Comparison of ENCODE assay signal across 30 mouse cellular contexts in the genomic region with DNA sequence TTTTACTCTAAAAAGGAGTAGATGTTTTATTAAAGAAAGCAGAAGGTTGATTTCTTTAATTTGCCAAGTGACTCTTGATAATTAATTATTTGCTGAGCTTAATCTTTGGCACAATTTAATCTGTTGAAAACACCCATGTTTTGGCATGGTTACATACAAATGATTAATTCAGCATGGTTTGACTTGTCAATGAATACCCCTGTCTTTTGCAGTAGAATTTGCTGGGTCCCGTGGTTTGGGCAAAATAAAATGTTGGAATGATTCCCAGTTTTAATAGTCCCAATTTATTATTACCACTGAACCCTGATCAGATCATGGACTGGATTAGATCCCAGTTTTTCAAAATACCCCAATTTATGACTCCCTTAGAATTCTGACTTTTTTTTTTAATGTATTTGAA.
DNase-seq lines count a peak whose midpoint lies in the region; ATAC-seq and TF ChIP-seq lines count a peak whose summit lies in the region.
"Had no signal": no experiment of that assay in that cellular context is flagged by ENCODE, and none has a peak within 500 bp of the region (broad histone marks: within the 10 kb centered on the region; RNA-seq: fewer than 3 reads in every experiment).

No protein-coding gene starts in this region.

- no peaks in the 10 kb centered on the region for H3K27me3 ChIP-seq in forebrain, embryonic 14.5 days (replicated peaks; ENCODE audit: control insufficient read depth, insufficient read depth, low read length)
- H3K27me3 ChIP-seq in forebrain, embryonic 12.5 days = no peaks in the 10 kb centered on the region
- H3K27me3 ChIP-seq in kidney, embryonic 16.5 days (ENCODE audit: insufficient read depth, low read length) = no peaks in the 10 kb centered on the region
- H3K27me3 ChIP-seq in midbrain, postnatal 0 days (ENCODE audit: insufficient read depth, low read length) = no peaks in the 10 kb centered on the region
- no peaks in the 10 kb centered on the region for H3K27me3 ChIP-seq in midbrain, embryonic 16.5 days (ENCODE audit: control insufficient read depth, insufficient read depth, low read depth, low read length)
- H3K27me3 ChIP-seq in limb, embryonic 14.5 days (ENCODE audit: control insufficient read depth, insufficient read depth, low read length) = no peaks in the 10 kb centered on the region
- H3K27me3 ChIP-seq: CH12.LX; embryonic facial prominence, embryonic 13.5 days; heart, embryonic 12.5 days; heart, embryonic 15.5 days; hindbrain, embryonic 13.5 days; intestine, embryonic 15.5 days had no signal

- no peak overlapping the region for H3K4me3 ChIP-seq in forebrain, embryonic 14.5 days (ENCODE audit: low read depth, low read length)
- no peak overlapping the region for H3K4me3 ChIP-seq in forebrain, embryonic 12.5 days (replicated peaks)
- H3K4me3 ChIP-seq in kidney, embryonic 16.5 days (ENCODE audit: low read length) = no peak overlapping the region
- no peak overlapping the region for H3K4me3 ChIP-seq in midbrain, postnatal 0 days (ENCODE audit: low read depth, low read length)
- H3K4me3 ChIP-seq in midbrain, embryonic 16.5 days (ENCODE audit: low read depth, low read length) = no peak overlapping the region
- H3K4me3 ChIP-seq in limb, embryonic 14.5 days (replicated peaks; ENCODE audit: low read length) = no peak overlapping the region
- H3K4me3 ChIP-seq: embryonic facial prominence, embryonic 13.5 days; forebrain, embryonic 10.5 days; heart, embryonic 12.5 days; heart, embryonic 15.5 days; hindbrain, embryonic 10.5 days; hindbrain, embryonic 13.5 days; intestine, embryonic 15.5 days had no signal

- H3K9me3 ChIP-seq in forebrain, embryonic 14.5 days (replicated peaks; ENCODE audit: control insufficient read depth, low read length) = no peaks in the 10 kb centered on the region
- no peaks in the 10 kb centered on the region for H3K9me3 ChIP-seq in forebrain, embryonic 12.5 days
- H3K9me3 ChIP-seq in kidney, embryonic 16.5 days (ENCODE audit: low read length) = no peaks in the 10 kb centered on the region
- H3K9me3 ChIP-seq in midbrain, postnatal 0 days (ENCODE audit: low read length) = no peaks in the 10 kb centered on the region
- H3K9me3 ChIP-seq in midbrain, embryonic 16.5 days (replicated peaks; ENCODE audit: control insufficient read depth, low read length, poor library complexity, severe bottlenecking) = no peaks in the 10 kb centered on the region
- H3K9me3 ChIP-seq in limb, embryonic 14.5 days (ENCODE audit: control insufficient read depth, low read length) = no peaks in the 10 kb centered on the region
- H3K9me3 ChIP-seq: embryonic facial prominence, embryonic 13.5 days; forebrain, embryonic 10.5 days; G1E; heart, embryonic 12.5 days; heart, embryonic 15.5 days; hindbrain, embryonic 10.5 days; hindbrain, embryonic 13.5 days; intestine, embryonic 15.5 days had no signal

- no peak for TF ChIP-seq POLR2A in limb, embryonic 14.5 days (IDR thresholded peaks at IDR 0.05; ENCODE audit: borderline replicate concordance, extremely low read depth, insufficient read depth, insufficient read length)

- H3K9ac ChIP-seq in forebrain, embryonic 14.5 days (ENCODE audit: low read length) = no peak overlapping the region
- no peak overlapping the region for H3K9ac ChIP-seq in forebrain, embryonic 12.5 days
- no peak overlapping the region for H3K9ac ChIP-seq in kidney, embryonic 16.5 days (replicated peaks; ENCODE audit: low read length)
- H3K9ac ChIP-seq in midbrain, postnatal 0 days (replicated peaks; ENCODE audit: low read length, poor library complexity, severe bottlenecking) = no peak overlapping the region
- no peak overlapping the region for H3K9ac ChIP-seq in midbrain, embryonic 16.5 days (ENCODE audit: low read depth, low read length)
- H3K9ac ChIP-seq in limb, embryonic 14.5 days (ENCODE audit: low read depth, low read length, severe bottlenecking) = no peak overlapping the region
- H3K9ac ChIP-seq: embryonic facial prominence, embryonic 13.5 days; heart, embryonic 12.5 days; heart, embryonic 15.5 days; hindbrain, embryonic 13.5 days; intestine, embryonic 15.5 days had no signal

- H3K4me2 ChIP-seq in forebrain, embryonic 14.5 days (ENCODE audit: low read length) = no peak overlapping the region
- H3K4me2 ChIP-seq in forebrain, embryonic 12.5 days = no peak overlapping the region
- H3K4me2 ChIP-seq in kidney, embryonic 16.5 days (replicated peaks; ENCODE audit: low read depth, low read length) = no peak overlapping the region
- H3K4me2 ChIP-seq in midbrain, postnatal 0 days (ENCODE audit: low read depth, low read length, poor library complexity, severe bottlenecking) = no peak overlapping the region
- no peak overlapping the region for H3K4me2 ChIP-seq in midbrain, embryonic 16.5 days (ENCODE audit: low read length)
- H3K4me2 ChIP-seq in limb, embryonic 14.5 days (replicated peaks; ENCODE audit: low read depth, low read length, severe bottlenecking) = no peak overlapping the region
- H3K4me2 ChIP-seq: embryonic facial prominence, embryonic 13.5 days; heart, embryonic 12.5 days; heart, embryonic 15.5 days; hindbrain, embryonic 13.5 days; intestine, embryonic 15.5 days had no signal

- peak; percentile 63 for DNase-seq in forebrain, embryonic 14.5 days (ENCODE audit: low spot score)
- DNase-seq in kidney, adult 9 months = peak; percentile 82
- DNase-seq in midbrain, postnatal 0 days (ENCODE audit: low spot score) = peak; percentile 17
- DNase-seq in limb, embryonic 14.5 days (ENCODE audit: low spot score) = peak; percentile 67
- DNase-seq: adrenal gland, adult 8-10 months; adrenal gland, postnatal 25 days; B cell, adult 2 months; cerebellum, adult 18-20 months; cerebellum, adult 9-10 months; cerebellum, postnatal 14 days; gastrocnemius, postnatal 25 days; heart, adult 18-20 months; heart, postnatal 10 days; heart, postnatal 36 days had no signal

- WGBS in forebrain, embryonic 14.5 days = 30% methylated on average over 1 of the region's 1 CpGs
- WGBS in forebrain, embryonic 12.5 days = 65% methylated on average over 1 of the region's 1 CpGs
- WGBS in kidney, embryonic 16.5 days = 50% methylated on average over 1 of the region's 1 CpGs
- WGBS in midbrain, postnatal 0 days = 71% methylated on average over 1 of the region's 1 CpGs
- 69% methylated on average over 1 of the region's 1 CpGs for WGBS in midbrain, embryonic 16.5 days
- WGBS in limb, embryonic 14.5 days = 32% methylated on average over 1 of the region's 1 CpGs

- no peaks in the 10 kb centered on the region for H3K36me3 ChIP-seq in forebrain, embryonic 14.5 days (ENCODE audit: control insufficient read depth, insufficient read depth, low read length)
- H3K36me3 ChIP-seq in forebrain, embryonic 12.5 days (replicated peaks) = no peaks in the 10 kb centered on the region
- no peaks in the 10 kb centered on the region for H3K36me3 ChIP-seq in kidney, embryonic 16.5 days (ENCODE audit: insufficient read depth, low read length)
- no peaks in the 10 kb centered on the region for H3K36me3 ChIP-seq in midbrain, postnatal 0 days (ENCODE audit: insufficient read depth, low read length)
- H3K36me3 ChIP-seq in midbrain, embryonic 16.5 days (ENCODE audit: control insufficient read depth, insufficient read depth, low read length) = no peaks in the 10 kb centered on the region
- no peaks in the 10 kb centered on the region for H3K36me3 ChIP-seq in limb, embryonic 14.5 days (ENCODE audit: control insufficient read depth, insufficient read depth, low read length)
- H3K36me3 ChIP-seq: embryonic facial prominence, embryonic 13.5 days; forebrain, embryonic 10.5 days; G1E; heart, embryonic 12.5 days; heart, embryonic 15.5 days; hindbrain, embryonic 10.5 days; hindbrain, embryonic 13.5 days; intestine, embryonic 15.5 days had no signal

- no peak for TF ChIP-seq CTCF in midbrain, postnatal 0 days (IDR thresholded peaks at IDR 0.05)

- no peak for ATAC-seq in forebrain, embryonic 14.5 days
- no peak for ATAC-seq in forebrain, embryonic 12.5 days (ENCODE audit: low FRiP score)
- no peak for ATAC-seq in kidney, embryonic 16.5 days (ENCODE audit: low FRiP score, low TSS enrichment)
- no peak for ATAC-seq in midbrain, postnatal 0 days (ENCODE audit: low FRiP score)
- ATAC-seq in midbrain, embryonic 16.5 days = no peak
- peak; percentile 63; the same call in 1 of the 2 replicates for ATAC-seq in limb, embryonic 14.5 days (ENCODE audit: low FRiP score, low read depth)
- no peak for ATAC-seq in monocyte, adult 5-6 weeks (replicated peaks; ENCODE audit: insufficient number of reproducible peaks, low FRiP score, low TSS enrichment, poor library complexity, severe bottlenecking)
- ATAC-seq: activated CD4-positive, CD25-positive, alpha-beta regulatory T cell, adult 4 months; forebrain, embryonic 16.5 days; hindbrain, embryonic 16.5 days; intestine, embryonic 15.5 days had no signal

- no peaks in the 10 kb centered on the region for H3K4me1 ChIP-seq in forebrain, embryonic 14.5 days (ENCODE audit: control insufficient read depth, insufficient read depth, low read length)
- no peaks in the 10 kb centered on the region for H3K4me1 ChIP-seq in forebrain, embryonic 12.5 days
- H3K4me1 ChIP-seq in kidney, embryonic 16.5 days (ENCODE audit: insufficient read depth, low read length) = no peaks in the 10 kb centered on the region
- no peaks in the 10 kb centered on the region for H3K4me1 ChIP-seq in midbrain, postnatal 0 days (ENCODE audit: insufficient read depth, low read length)
- H3K4me1 ChIP-seq in midbrain, embryonic 16.5 days (ENCODE audit: control insufficient read depth, insufficient read depth, low read length) = no peaks in the 10 kb centered on the region
- peaks cover 15% of the 10 kb centered on the region for H3K4me1 ChIP-seq in limb, embryonic 14.5 days (ENCODE audit: control insufficient read depth, insufficient read depth, low read length)
- H3K4me1 ChIP-seq: forebrain, embryonic 10.5 days; heart, embryonic 12.5 days; heart, embryonic 15.5 days; hindbrain, embryonic 10.5 days; hindbrain, embryonic 13.5 days; intestine, embryonic 15.5 days had no signal

- no peak overlapping the region for H3K27ac ChIP-seq in forebrain, embryonic 14.5 days (ENCODE audit: low read depth, low read length)
- no peak overlapping the region for H3K27ac ChIP-seq in forebrain, embryonic 12.5 days
- no peak overlapping the region for H3K27ac ChIP-seq in kidney, embryonic 16.5 days (ENCODE audit: low read length)
- no peak overlapping the region for H3K27ac ChIP-seq in midbrain, postnatal 0 days (ENCODE audit: low read depth, low read length)
- H3K27ac ChIP-seq in midbrain, embryonic 16.5 days (ENCODE audit: low read length) = no peak overlapping the region
- H3K27ac ChIP-seq in limb, embryonic 14.5 days (replicated peaks; ENCODE audit: low read depth, low read length) = no peak overlapping the region
- H3K27ac ChIP-seq: embryonic facial prominence, embryonic 13.5 days; forebrain, embryonic 10.5 days; heart, embryonic 15.5 days; hindbrain, embryonic 10.5 days; intestine, embryonic 15.5 days had no signal

Comparison
In these comparisons a context has a peak if more than half of its experiments do, and no peak if none do; other contexts are left out.
1. DNase-seq: peak in every context shown above with its lines; median percentile 82 in kidney, adult 9 months; 67 in limb, embryonic 14.5 days; 63 in forebrain, embryonic 14.5 days; 17 in midbrain, postnatal 0 days.